Mouse (Mus musculus) MEL (cell line): ENCODE measurements around the gene Auts2. TPM values are rescaled to one million over a fixed set of nuclear protein-coding genes. Genes with fewer than 3 reads are reported as not detected.

Experiments used
- DNase-seq: peaks from one replicate; pipeline ENCODE4 v3.0.0; 2011; ENCODE audit warnings: low read depth, low spot score
- H3K27ac ChIP-seq: 2 replicates; pipeline ENCODE4 v1.5.1; 2012; ENCODE audit warnings: low read depth, mild to moderate bottlenecking, control low read depth, low read length, moderate library complexity; ENCODE audit not compliant: control insufficient read depth
- H3K27me3 ChIP-seq, 2 experiments: fragments of 150-350 bp in 1 of 2; sonication (generic) in 1 of 2; 2 replicates each; pipeline ENCODE4 v1.6.1; 2012; ENCODE audit warnings: low read length in 2 of 2, mild to moderate bottlenecking in 2 of 2, improper control_type of control experiment in 1 of 2, moderate library complexity in 1 of 2; ENCODE audit not compliant: insufficient read depth in 2 of 2, control insufficient read depth in 1 of 2
- H3K36me3 ChIP-seq, 2 experiments: 2 replicates each; pipeline ENCODE4 v1.6.1; 2012 to 2014; ENCODE audit warnings: low read length in 2 of 2, improper control_type of control experiment in 1 of 2, inconsistent platforms in 1 of 2, mild to moderate bottlenecking in 1 of 2; ENCODE audit not compliant: insufficient read depth in 2 of 2, control insufficient read depth in 1 of 2
- H3K4me1 ChIP-seq, 2 experiments: fragments of 150-350 bp in 1 of 2; sonication (generic) in 1 of 2; 2 replicates each; pipeline ENCODE4 v1.6.1; 2012; ENCODE audit warnings: low read length in 2 of 2, improper control_type of control experiment in 1 of 2, mild to moderate bottlenecking in 1 of 2; ENCODE audit not compliant: insufficient read depth in 2 of 2, control insufficient read depth in 1 of 2
- H3K4me3 ChIP-seq, 2 experiments: fragments of 150-350 bp in 1 of 2; sonication (generic) in 1 of 2; 2 replicates each; pipeline ENCODE4 v1.5.1; 2012; ENCODE audit warnings: low read depth in 2 of 2, low read length in 2 of 2, mild to moderate bottlenecking in 2 of 2, moderate library complexity in 2 of 2, control low read depth in 1 of 2, improper control_type of control experiment in 1 of 2; ENCODE audit not compliant: control insufficient read depth in 1 of 2, insufficient read depth in 1 of 2
- H3K79me2 ChIP-seq: 2 replicates; pipeline ENCODE4 v1.6.1; 2012; ENCODE audit warnings: mild to moderate bottlenecking, low read length, moderate library complexity; ENCODE audit not compliant: control insufficient read depth, poor library complexity, insufficient read depth
- H3K9ac ChIP-seq: 2 replicates; pipeline ENCODE4 v1.6.1; 2012; ENCODE audit warnings: low read depth, mild to moderate bottlenecking, control low read depth, low read length, moderate library complexity; ENCODE audit not compliant: control insufficient read depth, poor library complexity, severe bottlenecking
- H3K9me3 ChIP-seq: fragments of 150-350 bp; sonication (generic); replicated peaks from 2 replicates; pipeline ENCODE4 v1.6.1; 2012; ENCODE audit warnings: mild to moderate bottlenecking, low read length, improper control_type of control experiment, moderate library complexity; ENCODE audit not compliant: insufficient read depth
- CHD1 ChIP-seq: IDR thresholded peaks from 2 replicates; pipeline ENCODE4 v1.6.1; 2012; ENCODE audit warnings: low read depth, mild to moderate bottlenecking, inconsistent platforms, low read length, improper control_type of control experiment
- CHD2 ChIP-seq: IDR thresholded peaks from 2 replicates; pipeline ENCODE4 v1.6.1; 2011; ENCODE audit warnings: low read length, improper control_type of control experiment
- CTCF ChIP-seq, 3 experiments: IDR thresholded peaks in 2 of 3; conservative IDR thresholded peaks in 1 of 3; 2 replicates each; pipeline ENCODE4 v1.5.1; 2011 to 2012; ENCODE audit warnings: low read length in 3 of 3, low read depth in 2 of 3, mild to moderate bottlenecking in 2 of 3, improper control_type of control experiment in 1 of 3, inconsistent platforms in 1 of 3, mixed read lengths in 1 of 3, moderate library complexity in 1 of 3; ENCODE audit not compliant: control insufficient read depth in 1 of 3, insufficient read depth in 1 of 3, poor library complexity in 1 of 3, severe bottlenecking in 1 of 3
- E2F4 ChIP-seq: IDR thresholded peaks from 2 replicates; pipeline ENCODE4 v1.6.1; 2011; ENCODE audit warnings: low read depth, low read length, improper control_type of control experiment, borderline replicate concordance
- ELF1 ChIP-seq: IDR thresholded peaks from 2 replicates; pipeline ENCODE4 v1.6.1; 2014; ENCODE audit warnings: low read depth, mild to moderate bottlenecking, inconsistent platforms, low read length, improper control_type of control experiment, moderate library complexity
- ETS1 ChIP-seq: IDR thresholded peaks from 2 replicates; pipeline ENCODE4 v1.6.1; 2012; ENCODE audit warnings: low read depth, mild to moderate bottlenecking, inconsistent platforms, low read length, improper control_type of control experiment, moderate library complexity
- GATA1 ChIP-seq: IDR thresholded peaks from 2 replicates; pipeline ENCODE4 v1.6.1; 2011; ENCODE audit warnings: low read depth, low read length, improper control_type of control experiment
- HCFC1 ChIP-seq: IDR thresholded peaks from 2 replicates; pipeline ENCODE4 v1.6.1; 2012; ENCODE audit warnings: low read depth, mild to moderate bottlenecking, inconsistent platforms, low read length, improper control_type of control experiment, moderate library complexity
- JUND ChIP-seq: IDR thresholded peaks from 2 replicates; pipeline ENCODE4 v1.6.1; 2011; ENCODE audit warnings: low read depth, mild to moderate bottlenecking, improper control_type of control experiment, low read length
- MAFK ChIP-seq: IDR thresholded peaks from 2 replicates; pipeline ENCODE4 v1.6.1; 2011; ENCODE audit warnings: low read depth, mild to moderate bottlenecking, low read length, improper control_type of control experiment, borderline replicate concordance
- MEF2A ChIP-seq: IDR thresholded peaks from 2 replicates; pipeline ENCODE4 v1.6.1; 2014; ENCODE audit warnings: low read depth, mild to moderate bottlenecking, inconsistent platforms, low read length, improper control_type of control experiment; ENCODE audit not compliant: poor library complexity, insufficient replicate concordance, severe bottlenecking; ENCODE audit errors: extremely low read depth
- MXI1 ChIP-seq: IDR thresholded peaks from 2 replicates; pipeline ENCODE4 v1.6.1; 2011; ENCODE audit warnings: mild to moderate bottlenecking, low read depth, low read length, improper control_type of control experiment
- MYC ChIP-seq: IDR thresholded peaks from 2 replicates; pipeline ENCODE4 v1.6.1; 2011; ENCODE audit warnings: low read depth, mild to moderate bottlenecking, low read length, improper control_type of control experiment, moderate library complexity
- NELFE ChIP-seq: IDR thresholded peaks from 2 replicates; pipeline ENCODE4 v1.6.1; 2011; ENCODE audit warnings: low read depth, low read length, improper control_type of control experiment
- NRF1 ChIP-seq: IDR thresholded peaks from 2 replicates; pipeline ENCODE4 v1.6.1; 2014; ENCODE audit warnings: low read depth, mild to moderate bottlenecking, inconsistent platforms, low read length, improper control_type of control experiment, moderate library complexity; ENCODE audit not compliant: poor library complexity, insufficient read depth, severe bottlenecking
- POLR2A ChIP-seq, 2 experiments: IDR thresholded peaks; 2 replicates each; pipeline ENCODE4 v1.6.1; 2011 to 2012; ENCODE audit warnings: low read length in 2 of 2, mild to moderate bottlenecking in 2 of 2, control low read depth in 1 of 2, improper control_type of control experiment in 1 of 2, low read depth in 1 of 2, moderate library complexity in 1 of 2; ENCODE audit not compliant: control insufficient read depth in 1 of 2, insufficient read depth in 1 of 2, poor library complexity in 1 of 2
- POLR2AphosphoS2 ChIP-seq: IDR thresholded peaks from 2 replicates; pipeline ENCODE4 v1.6.1; 2011; ENCODE audit warnings: low read length, improper control_type of control experiment
- RAD21 ChIP-seq: IDR thresholded peaks from 2 replicates; pipeline ENCODE4 v1.6.1; 2011; ENCODE audit warnings: mild to moderate bottlenecking, low read depth, low read length, improper control_type of control experiment
- RCOR1 ChIP-seq: IDR thresholded peaks from 2 replicates; pipeline ENCODE4 v1.6.1; 2012; ENCODE audit warnings: low read depth, mild to moderate bottlenecking, inconsistent platforms, low read length, improper control_type of control experiment
- SIN3A ChIP-seq: IDR thresholded peaks from 2 replicates; pipeline ENCODE4 v1.6.1; 2012; ENCODE audit warnings: low read length, improper control_type of control experiment, inconsistent platforms
- SMC3 ChIP-seq: IDR thresholded peaks from 2 replicates; pipeline ENCODE4 v1.6.1; 2011; ENCODE audit warnings: low read depth, low read length, improper control_type of control experiment
- TBP ChIP-seq: IDR thresholded peaks from 2 replicates; pipeline ENCODE4 v1.8.0; 2011; ENCODE audit warnings: low read depth, low read length, improper control_type of control experiment
- TCF12 ChIP-seq: IDR thresholded peaks from 2 replicates; pipeline ENCODE4 v1.6.1; 2014; ENCODE audit warnings: low read depth, mild to moderate bottlenecking, inconsistent platforms, low read length, improper control_type of control experiment, moderate library complexity
- UBTF ChIP-seq: IDR thresholded peaks from 2 replicates; pipeline ENCODE4 v1.6.1; 2012; ENCODE audit warnings: low read depth, mild to moderate bottlenecking, inconsistent platforms, low read length, improper control_type of control experiment, moderate library complexity, borderline replicate concordance; ENCODE audit not compliant: insufficient read depth
- USF1 ChIP-seq: IDR thresholded peaks from 2 replicates; pipeline ENCODE4 v1.6.1; 2014; ENCODE audit warnings: low read depth, mild to moderate bottlenecking, inconsistent platforms, low read length, improper control_type of control experiment, moderate library complexity
- ZKSCAN1 ChIP-seq: IDR thresholded peaks from 2 replicates; pipeline ENCODE4 v1.6.1; 2012; ENCODE audit warnings: low read depth, mild to moderate bottlenecking, inconsistent platforms, low read length, improper control_type of control experiment, moderate library complexity
- ZMIZ1 ChIP-seq: IDR thresholded peaks from 2 replicates; pipeline ENCODE4 v1.6.1; 2012; ENCODE audit warnings: low read depth, mild to moderate bottlenecking, inconsistent platforms, low read length, improper control_type of control experiment, moderate library complexity
- ZNF384 ChIP-seq: IDR thresholded peaks from 2 replicates; pipeline ENCODE4 v1.6.1; 2012; ENCODE audit warnings: low read depth, mild to moderate bottlenecking, inconsistent platforms, low read length, improper control_type of control experiment
- polyA plus RNA-seq, 2 experiments: library from polyadenylated mRNA; stranded (reverse) in 1 of 2; unstranded in 1 of 2; fragments of >175 nt in 1 of 2; fragments of >200 nt in 1 of 2; gene quantifications; 2 replicates each; pipeline versions ENCODE4 v1.2.1 to v1.2.4; 2012; ENCODE audit warnings: low replicate concordance in 2 of 2, low read depth in 1 of 2; ENCODE audit not compliant: insufficient read length in 2 of 2, insufficient read depth in 1 of 2, missing spikeins in 1 of 2
- total RNA-seq: library from RNA; depleted of rRNA; stranded (reverse); fragments of 300-350 nt; gene quantifications from 2 replicates; pipeline ENCODE4 v1.2.3, GENCODE M21; 2012

The Auts2 gene
- total and polyA plus RNA-seq, 3 experiments: not detected

GRCm38 (mm10) chr5:131876569-131876968 lies 666.6 kb downstream of the Auts2 start:
- H3K9ac ChIP-seq: no peak overlapping the region
- TF ChIP-seq POLR2A (IDR thresholded peaks at IDR 0.05; ENCODE audit: control insufficient read depth in 1 of 2, insufficient read depth in 1 of 2, low read depth in 1 of 2, low read length in 2 of 2, poor library complexity in 1 of 2): no peak
- no peak for TF ChIP-seq ZNF384
- TF ChIP-seq USF1: no peak
- TF ChIP-seq JUND: no peak
- TF ChIP-seq TBP: no peak
- no peak for TF ChIP-seq TCF12
- no peak for TF ChIP-seq CHD2
- TF ChIP-seq RCOR1: no peak
- no peak for TF ChIP-seq CHD1
- TF ChIP-seq CTCF (IDR thresholded peaks at IDR 0.05 in 2 of 3, conservative IDR thresholded peaks at IDR 0.05 in 1 of 3; ENCODE audit: control insufficient read depth in 1 of 3, insufficient read depth in 1 of 3, low read depth in 2 of 3, low read length in 3 of 3, poor library complexity in 1 of 3, severe bottlenecking in 1 of 3): no peak
- no peak for TF ChIP-seq ETS1
- TF ChIP-seq MYC: no peak
- no peak for TF ChIP-seq UBTF
- TF ChIP-seq SMC3: no peak
- TF ChIP-seq ZMIZ1: no peak
- no peaks in the 10 kb centered on the region for H3K9me3 ChIP-seq
- H3K4me3 ChIP-seq: no peak overlapping the region
- no peaks in the 10 kb centered on the region for H3K36me3 ChIP-seq
- no peak overlapping the region for H3K27ac ChIP-seq
- no peaks in the 10 kb centered on the region for H3K79me2 ChIP-seq
- DNase-seq: no peak
- no peaks in the 10 kb centered on the region for H3K4me1 ChIP-seq
- no peaks in the 10 kb centered on the region for H3K27me3 ChIP-seq

- no peak for DNase-seq
- no peak for TF ChIP-seq ZKSCAN1
- TF ChIP-seq HCFC1: no peak
- TF ChIP-seq SIN3A: no peak
- no peak for TF ChIP-seq MXI1
- TF ChIP-seq MEF2A: no peak
- TF ChIP-seq E2F4: no peak
- TF ChIP-seq ELF1: no peak
- TF ChIP-seq RCOR1: no peak
- no peak for TF ChIP-seq POLR2AphosphoS2
- no peak for TF ChIP-seq GATA1
- no peak for TF ChIP-seq ZMIZ1
- TF ChIP-seq MAFK: no peak
- TF ChIP-seq RAD21: no peak
- TF ChIP-seq TCF12: no peak
- TF ChIP-seq MYC: no peak
- TF ChIP-seq CTCF (IDR thresholded peaks at IDR 0.05 in 2 of 3, conservative IDR thresholded peaks at IDR 0.05 in 1 of 3; ENCODE audit: control insufficient read depth in 1 of 3, insufficient read depth in 1 of 3, low read depth in 2 of 3, low read length in 3 of 3, poor library complexity in 1 of 3, severe bottlenecking in 1 of 3): no peak
- TF ChIP-seq NELFE: no peak
- TF ChIP-seq NRF1: no peak
- Histone ChIP-seq H3K4me3 (no peak overlapping the region), H3K27ac (no peak overlapping the region), H3K4me1 (no peaks in the 10 kb centered on the region), H3K9ac (no peak overlapping the region), H3K79me2 (no peaks in the 10 kb centered on the region), H3K9me3 (no peaks in the 10 kb centered on the region), H3K36me3 (no peaks in the 10 kb centered on the region), H3K27me3 (no peaks in the 10 kb centered on the region)
Observed at GRCm38 (mm10) chr5:131875976-131876375, 667.2 kb downstream of the Auts2 start.
